Mouse (Mus musculus): ENCODE data around the gene Emc7. TPM values are rescaled to one million over a fixed set of nuclear protein-coding genes. Genes with fewer than 3 reads are reported as not detected.

The Emc7 gene
- polyA plus RNA-seq, 1 experiment from 2014 or later: 21.3 TPM

DNA sequence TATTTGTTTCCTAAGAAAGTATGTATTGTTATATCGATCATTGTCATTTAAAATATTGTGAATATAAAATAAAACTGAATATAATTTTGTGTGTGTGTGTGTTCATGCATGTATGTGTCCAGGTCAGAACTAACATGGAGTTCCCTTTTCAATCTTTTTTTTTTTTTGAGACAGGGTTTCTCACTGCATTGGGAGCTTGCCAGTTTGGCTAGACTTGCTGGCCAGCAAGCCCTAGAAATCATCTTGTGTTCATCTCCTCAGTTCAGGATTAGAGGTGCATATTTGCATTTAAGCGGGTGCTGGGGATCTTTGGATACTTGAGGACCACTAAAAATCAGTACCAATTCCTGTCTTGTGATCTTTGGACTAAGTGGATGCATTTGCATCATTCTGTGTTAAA, 17.3 kb downstream of the Emc7 start:
- Histone ChIP-seq H3K36me3 (ENCODE audit: insufficient read depth, low read length) (peaks cover 9% of the 10 kb centered on the region), H3K4me1 (ENCODE audit: insufficient read depth, low read length) (no peaks in the 10 kb centered on the region), H3K27ac (ENCODE audit: low read length) (no peak overlapping the region), H3K4me3 (ENCODE audit: low read length) (no peak overlapping the region), H3K27me3 (ENCODE audit: insufficient read depth, low read length) (no peaks in the 10 kb centered on the region), H3K4me2 (replicated peaks; ENCODE audit: low read depth, low read length) (no peak overlapping the region), H3K9me3 (ENCODE audit: low read length) (no peaks in the 10 kb centered on the region), H3K9ac (replicated peaks; ENCODE audit: low read length) (no peak overlapping the region)
- no peak for ATAC-seq (ENCODE audit: low FRiP score, low TSS enrichment)
- WGBS: 82% methylated on average over 2 of the region's 2 CpGs

DNA sequence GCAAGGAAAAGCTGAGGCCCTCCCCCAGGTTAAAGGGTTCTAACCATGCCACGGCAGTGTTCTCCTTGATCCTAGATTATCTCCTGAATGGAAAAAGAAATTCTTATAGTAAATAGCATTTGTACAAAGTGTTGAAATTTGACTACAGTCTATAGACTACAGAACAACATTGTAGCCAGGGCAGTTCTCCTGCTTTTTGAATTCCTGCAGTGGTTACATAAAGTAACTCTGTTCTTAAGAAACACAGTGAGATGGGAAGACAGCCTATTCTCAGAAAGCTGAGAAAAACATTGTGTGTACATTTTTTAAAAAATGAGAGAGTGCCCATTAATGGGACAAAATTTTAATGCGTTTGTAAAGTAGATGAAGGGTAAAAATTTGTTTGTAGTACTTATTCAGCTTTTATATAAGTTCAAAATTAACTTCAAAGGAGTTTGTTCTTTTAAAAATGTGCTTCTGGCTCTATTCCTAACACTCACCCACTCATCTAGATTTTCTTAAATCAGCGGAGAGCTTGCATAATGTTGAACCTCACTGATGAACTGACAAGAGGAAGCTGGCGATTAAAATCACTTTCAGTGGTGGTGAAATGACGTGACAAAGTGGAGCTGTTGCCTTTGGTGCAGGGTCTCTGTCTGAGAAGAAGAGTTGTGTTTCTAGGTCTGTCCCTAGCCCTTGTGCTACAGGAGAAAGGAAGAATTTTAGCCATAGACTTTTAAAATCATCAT, 20.4 kb downstream of the Emc7 start:
- Histone ChIP-seq H3K9ac (replicated peaks; ENCODE audit: low read length) (no peak overlapping the region), H3K9me3 (ENCODE audit: low read length) (no peaks in the 10 kb centered on the region), H3K36me3 (ENCODE audit: insufficient read depth, low read length) (no peaks in the 10 kb centered on the region), H3K4me3 (ENCODE audit: low read length) (no peak overlapping the region), H3K27me3 (ENCODE audit: insufficient read depth, low read length) (no peaks in the 10 kb centered on the region), H3K4me1 (ENCODE audit: insufficient read depth, low read length) (no peaks in the 10 kb centered on the region), H3K4me2 (replicated peaks; ENCODE audit: low read depth, low read length) (no peak overlapping the region), H3K27ac (ENCODE audit: low read length) (no peak overlapping the region)
- no peak for ATAC-seq (ENCODE audit: low FRiP score, low TSS enrichment)
- whole genome bisulfite sequencing: 73% methylated on average over 5 of the region's 5 CpGs

DNA sequence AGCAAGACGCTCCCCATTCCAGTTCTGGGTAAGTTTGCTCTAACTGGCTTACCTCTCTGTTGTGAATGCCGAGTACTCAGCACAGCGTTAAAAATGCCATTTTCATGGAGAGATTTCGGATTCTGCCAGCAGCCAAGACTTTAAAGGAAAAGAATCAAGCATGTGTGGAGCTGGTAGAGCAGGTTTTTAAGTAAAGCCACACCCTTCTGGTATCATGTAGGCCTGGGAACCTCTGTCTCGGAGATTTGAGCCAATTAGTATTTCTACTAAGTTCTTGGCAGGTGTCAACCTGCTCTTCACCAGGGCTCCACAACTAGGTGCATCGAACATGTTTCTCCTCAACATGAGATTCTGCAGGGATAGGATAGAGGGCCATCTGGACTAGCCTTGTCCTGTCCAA, 21.8 kb downstream of the Emc7 start:
- no peaks in the 10 kb centered on the region for H3K36me3 ChIP-seq (ENCODE audit: insufficient read depth, low read length)
- no peaks in the 10 kb centered on the region for H3K9me3 ChIP-seq (ENCODE audit: low read length)
- 78% methylated on average over 6 of the region's 6 CpGs for WGBS
- H3K27me3 ChIP-seq (ENCODE audit: insufficient read depth, low read length): no peaks in the 10 kb centered on the region
- no peak overlapping the region for H3K27ac ChIP-seq (ENCODE audit: low read length)
- no peak overlapping the region for H3K4me2 ChIP-seq (replicated peaks; ENCODE audit: low read depth, low read length)
- H3K9ac ChIP-seq (replicated peaks; ENCODE audit: low read length): no peak overlapping the region
- no peak overlapping the region for H3K4me3 ChIP-seq (ENCODE audit: low read length)
- ATAC-seq (ENCODE audit: low FRiP score, low TSS enrichment): no peak
- H3K4me1 ChIP-seq (ENCODE audit: insufficient read depth, low read length): no peaks in the 10 kb centered on the region

DNA sequence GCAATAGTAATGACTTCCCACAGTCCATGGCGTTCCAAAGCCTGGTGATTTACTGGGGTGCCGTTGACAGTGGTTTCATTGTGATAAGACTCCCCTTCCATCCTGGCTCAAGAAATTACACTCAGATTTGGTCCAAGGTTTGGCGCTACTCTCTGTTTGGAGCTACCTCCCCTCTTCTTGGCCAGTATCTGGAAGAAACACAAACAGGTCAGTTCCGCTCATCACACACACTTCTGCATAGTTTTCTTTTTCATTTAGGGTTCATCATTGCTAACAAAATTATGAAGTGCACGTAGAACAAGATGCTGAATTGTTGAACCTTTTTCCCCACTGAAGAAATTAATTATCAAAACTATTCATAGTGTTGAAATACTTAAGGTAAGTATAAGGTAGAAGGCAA, 25.9 kb downstream of the Emc7 start, which contains the start of gene Chrm5:
Gene Chrm5 (minus strand): TSS at position 101 of the 400 bp plus-strand sequence.
- Histone ChIP-seq H3K27me3 (ENCODE audit: insufficient read depth, low read length) (no peaks in the 10 kb centered on the region), H3K4me1 (ENCODE audit: insufficient read depth, low read length) (peaks cover 9% of the 10 kb centered on the region), H3K4me3 (ENCODE audit: low read length) (no peak within 1 kb of the TSS), H3K9me3 (ENCODE audit: low read length) (no peaks in the 10 kb centered on the region), H3K4me2 (replicated peaks; ENCODE audit: low read depth, low read length) (no peak within 1 kb of the TSS), H3K36me3 (ENCODE audit: insufficient read depth, low read length) (no peaks in the 10 kb centered on the region), H3K27ac (ENCODE audit: low read length) (no peak within 1 kb of the TSS), H3K9ac (replicated peaks; ENCODE audit: low read length) (no peak within 1 kb of the TSS)
- WGBS: 87% methylated on average over 5 of the region's 5 CpGs
- no peak for ATAC-seq (ENCODE audit: low FRiP score, low TSS enrichment)

DNA sequence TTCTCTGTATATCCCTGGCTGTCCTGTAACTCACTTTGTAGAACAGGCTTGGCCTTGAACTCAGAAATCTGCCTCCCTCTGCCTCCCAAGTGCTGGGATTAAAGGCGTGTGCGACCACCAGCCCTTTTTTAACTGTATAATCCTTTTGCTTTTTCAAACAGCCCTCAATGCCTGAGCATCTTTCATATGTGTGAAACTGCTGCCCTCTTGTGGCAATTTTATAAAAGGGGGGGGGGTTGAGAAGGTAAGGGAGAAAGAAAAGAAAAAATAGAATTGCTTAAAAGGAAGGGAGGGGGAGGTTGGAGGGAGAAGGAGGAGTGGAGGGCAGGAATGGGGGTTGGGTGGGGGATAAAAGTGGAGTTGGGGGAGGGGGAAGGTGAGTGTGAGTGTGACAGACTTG, 26.8 kb downstream of the Emc7 start:
- H3K27me3 ChIP-seq (ENCODE audit: insufficient read depth, low read length): no peaks in the 10 kb centered on the region
- no peak overlapping the region for H3K4me3 ChIP-seq (ENCODE audit: low read length)
- H3K36me3 ChIP-seq (ENCODE audit: insufficient read depth, low read length): no peaks in the 10 kb centered on the region
- no peaks in the 10 kb centered on the region for H3K9me3 ChIP-seq (ENCODE audit: low read length)
- H3K4me2 ChIP-seq (replicated peaks; ENCODE audit: low read depth, low read length): no peak overlapping the region
- 5% methylated on average over 2 of the region's 2 CpGs for WGBS
- H3K4me1 ChIP-seq (ENCODE audit: insufficient read depth, low read length): peaks cover 9% of the 10 kb centered on the region
- H3K27ac ChIP-seq (ENCODE audit: low read length): peak overlapping the region; percentile 86
- ATAC-seq (ENCODE audit: low FRiP score, low TSS enrichment): peak; percentile 65; the same call in 1 of the 2 replicates
- no peak overlapping the region for H3K9ac ChIP-seq (replicated peaks; ENCODE audit: low read length)

DNA sequence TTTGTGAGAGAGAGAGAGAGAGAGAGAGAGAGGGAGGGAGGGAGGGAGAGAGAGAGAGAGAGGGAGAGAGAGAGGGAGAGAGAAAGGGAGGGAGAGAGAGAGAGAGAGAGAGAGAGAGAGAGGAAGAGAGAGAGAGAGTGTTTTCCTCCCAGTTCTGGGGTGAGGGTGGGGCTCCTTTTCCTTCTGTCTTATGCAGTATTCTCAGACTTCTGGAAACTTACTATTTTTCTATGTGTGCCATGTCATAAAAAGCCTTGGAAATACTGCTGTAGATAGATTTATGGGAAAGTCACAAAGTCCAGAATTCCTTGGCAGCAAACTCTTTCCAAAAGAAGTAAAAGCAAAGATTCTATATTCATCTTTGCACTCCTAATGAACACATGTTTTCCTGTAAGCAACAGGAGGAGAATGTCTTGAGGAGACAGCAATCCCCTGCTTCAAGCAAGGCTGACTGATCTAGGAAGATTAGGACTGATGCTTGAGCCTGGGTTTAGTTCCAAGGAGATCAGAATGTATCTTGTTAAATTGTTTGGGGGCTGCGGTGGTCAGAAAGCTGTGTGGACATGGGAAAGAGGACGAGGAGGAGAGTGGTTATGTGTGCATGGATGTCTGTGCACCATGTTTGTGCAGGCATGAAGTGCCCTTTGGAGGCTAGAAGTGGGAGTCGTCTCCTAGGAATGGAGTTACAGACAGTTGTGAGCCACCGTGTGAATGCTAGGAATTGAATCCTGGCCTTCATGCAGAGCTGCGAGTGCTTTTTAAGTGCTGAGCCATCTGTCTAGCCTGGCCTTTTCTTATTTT, 27.9 kb downstream of the Emc7 start:
- Histone ChIP-seq H3K4me2 (replicated peaks; ENCODE audit: low read depth, low read length) (no peak overlapping the region), H3K9ac (replicated peaks; ENCODE audit: low read length) (peak overlapping the region; percentile 31; the same call in 1 of the 2 replicates), H3K9me3 (ENCODE audit: low read length) (no peaks in the 10 kb centered on the region), H3K4me1 (ENCODE audit: insufficient read depth, low read length) (peaks cover 9% of the 10 kb centered on the region), H3K36me3 (ENCODE audit: insufficient read depth, low read length) (no peaks in the 10 kb centered on the region), H3K27ac (ENCODE audit: low read length) (peak overlapping the region; percentile 83), H3K27me3 (ENCODE audit: insufficient read depth, low read length) (no peaks in the 10 kb centered on the region), H3K4me3 (ENCODE audit: low read length) (no peak overlapping the region)
- ATAC-seq (ENCODE audit: low FRiP score, low TSS enrichment): peak; percentile 76
- 51% methylated on average over 5 of the region's 5 CpGs for WGBS

DNA sequence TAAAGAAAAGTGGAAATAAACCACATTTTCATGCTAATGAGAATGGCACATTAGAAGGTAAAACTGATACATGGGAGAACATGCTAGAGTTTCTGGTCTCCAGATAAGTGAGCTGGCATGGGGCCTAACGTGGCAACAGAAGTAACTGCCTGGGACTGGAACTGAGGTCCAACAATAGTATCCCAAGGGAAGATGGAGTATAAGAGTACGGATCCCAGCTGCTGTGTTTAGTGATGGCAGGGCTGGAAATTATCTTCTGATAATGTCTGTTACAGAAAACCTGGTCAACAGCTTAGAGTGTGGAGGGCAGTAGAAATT, 28.5 kb downstream of the Emc7 start:
- Histone ChIP-seq H3K4me3 (ENCODE audit: low read length) (no peak overlapping the region), H3K36me3 (ENCODE audit: insufficient read depth, low read length) (no peaks in the 10 kb centered on the region), H3K27ac (ENCODE audit: low read length) (peak overlapping the region; percentile 83), H3K9me3 (ENCODE audit: low read length) (no peaks in the 10 kb centered on the region), H3K4me1 (ENCODE audit: insufficient read depth, low read length) (peaks cover 9% of the 10 kb centered on the region), H3K9ac (replicated peaks; ENCODE audit: low read length) (peak overlapping the region; percentile 31; the same call in 1 of the 2 replicates), H3K27me3 (ENCODE audit: insufficient read depth, low read length) (no peaks in the 10 kb centered on the region), H3K4me2 (replicated peaks; ENCODE audit: low read depth, low read length) (no peak overlapping the region)
- ATAC-seq (ENCODE audit: low FRiP score, low TSS enrichment): no peak
- 60% methylated on average over 2 of the region's 2 CpGs for WGBS

DNA sequence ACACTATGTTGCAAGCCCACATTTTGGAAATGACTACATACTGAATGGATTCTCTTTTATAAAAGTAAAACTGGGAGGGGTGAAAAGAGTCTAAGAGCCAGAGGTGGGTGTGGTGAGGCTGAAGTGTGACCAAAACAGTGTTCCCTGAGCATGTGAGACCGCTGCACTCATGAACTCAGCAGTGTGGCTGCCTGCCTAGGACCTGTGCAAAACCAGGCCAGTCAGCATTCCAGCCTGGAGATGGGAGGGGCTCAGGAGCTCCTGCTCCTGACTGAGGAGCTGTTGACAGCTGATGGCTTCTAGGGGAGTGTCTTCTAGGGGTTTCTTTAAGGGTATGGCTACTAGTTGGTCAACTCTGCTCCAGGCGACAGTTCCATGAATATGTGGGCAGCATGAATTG, 30.1 kb downstream of the Emc7 start:
- WGBS: 57% methylated on average over 2 of the region's 2 CpGs
- Histone ChIP-seq H3K4me1 (ENCODE audit: insufficient read depth, low read length) (peaks cover 9% of the 10 kb centered on the region), H3K4me2 (replicated peaks; ENCODE audit: low read depth, low read length) (no peak overlapping the region), H3K9me3 (ENCODE audit: low read length) (no peaks in the 10 kb centered on the region), H3K27me3 (ENCODE audit: insufficient read depth, low read length) (no peaks in the 10 kb centered on the region), H3K27ac (ENCODE audit: low read length) (no peak overlapping the region), H3K4me3 (ENCODE audit: low read length) (no peak overlapping the region), H3K9ac (replicated peaks; ENCODE audit: low read length) (no peak overlapping the region), H3K36me3 (ENCODE audit: insufficient read depth, low read length) (no peaks in the 10 kb centered on the region)
- no peak for ATAC-seq (ENCODE audit: low FRiP score, low TSS enrichment)

DNA sequence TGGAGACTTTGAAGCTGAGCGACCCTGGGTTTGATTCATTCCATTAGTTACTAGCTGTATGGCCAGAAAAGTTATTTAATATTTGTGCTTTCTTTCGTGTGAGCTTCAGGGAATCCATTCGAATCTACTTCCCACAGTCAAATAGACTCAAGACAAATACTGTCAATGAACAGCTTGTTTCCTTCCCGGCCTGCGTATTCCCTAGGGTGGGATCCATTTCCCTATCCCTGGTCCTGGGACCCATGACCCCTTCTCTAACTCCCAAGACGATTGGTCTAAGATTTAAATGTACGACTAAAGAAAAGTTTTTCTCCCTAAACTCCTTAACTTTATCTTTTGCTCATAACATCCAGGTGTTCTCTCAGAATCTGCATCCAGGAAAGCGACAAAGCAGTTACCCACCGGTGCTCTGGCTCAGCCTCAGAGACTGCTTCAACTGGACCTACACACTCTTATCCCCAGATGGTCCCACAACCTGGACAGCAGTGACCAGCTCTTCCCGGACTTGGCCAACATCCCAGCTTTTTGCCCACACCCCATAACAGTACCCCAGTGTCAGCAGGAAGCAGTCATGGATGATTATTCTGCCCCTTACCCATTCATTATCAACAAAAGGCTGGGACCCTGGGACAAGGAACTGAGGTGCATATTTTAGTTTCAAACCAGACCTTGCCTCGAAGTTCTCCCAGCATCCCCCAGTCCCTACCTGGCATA, 35.8 kb downstream of the Emc7 start:
- Histone ChIP-seq H3K9me3 (ENCODE audit: low read length) (no peaks in the 10 kb centered on the region), H3K9ac (replicated peaks; ENCODE audit: low read length) (no peak overlapping the region), H3K27ac (ENCODE audit: low read length) (0 out of 2 replicates have a peak overlapping the region, but pooled peaks have one; percentile 6), H3K27me3 (ENCODE audit: insufficient read depth, low read length) (no peaks in the 10 kb centered on the region), H3K4me3 (ENCODE audit: low read length) (no peak overlapping the region), H3K4me1 (ENCODE audit: insufficient read depth, low read length) (peaks cover 17% of the 10 kb centered on the region; the same call in 1 of the 2 replicates), H3K4me2 (replicated peaks; ENCODE audit: low read depth, low read length) (no peak overlapping the region), H3K36me3 (ENCODE audit: insufficient read depth, low read length) (no peaks in the 10 kb centered on the region)
- no peak for ATAC-seq (ENCODE audit: low FRiP score, low TSS enrichment)
- 59% methylated on average over 11 of the region's 11 CpGs for WGBS
